Mouse (Mus musculus): Measurements from ENCODE around the gene Wfdc8.

The Wfdc8 gene

GRCm38 (mm10) chr2:164562391-164563188 lies 50.8 kb downstream of the Wfdc8 start, which contains the start of gene Wfdc2:
Wfdc2 (plus strand) TSS chr2:164562413.
- DNase-seq, result no peak

- DNase-seq, result no peak
Measured at GRCm38 (mm10) chr2:164560106-164560505, 53.3 kb downstream of the Wfdc8 start.

- DNase-seq, result no peak
Measured at GRCm38 (mm10) chr2:164558991-164559645, 54.3 kb downstream of the Wfdc8 start.

GRCm38 (mm10) chr2:164558426-164558825 lies 55.0 kb downstream of the Wfdc8 start:
- no peak for DNase-seq

- no peak for DNase-seq
Measured at GRCm38 (mm10) chr2:164551502-164551901, 61.9 kb downstream of the Wfdc8 start.

- no peak for DNase-seq
Measured at GRCm38 (mm10) chr2:164550895-164551269, 62.5 kb downstream of the Wfdc8 start.

- no peak for DNase-seq
Measured at GRCm38 (mm10) chr2:164549963-164550894, 63.2 kb downstream of the Wfdc8 start.

GRCm38 (mm10) chr2:164549338-164549737 lies 64.1 kb downstream of the Wfdc8 start:
- DNase-seq, result no peak

Data from cerebellum, adult 9-10 months (tissue).